Mouse (Mus musculus) embryonic fibroblast, embryonic 13.5 days (primary cell): Measurements from ENCODE around the gene 6030468B19Rik.

Experiments used
- CTCF ChIP-seq: IDR thresholded peaks from 2 replicates; pipeline ENCODE4 v1.5.1; 2011; ENCODE audit warnings: mild to moderate bottlenecking, control low read depth, low read length, moderate library complexity, borderline replicate concordance; ENCODE audit not compliant: insufficient read depth
- POLR2A ChIP-seq: IDR thresholded peaks from 2 replicates; pipeline ENCODE4 v1.6.1; 2011; ENCODE audit warnings: low read depth, mild to moderate bottlenecking, control low read depth, low read length, moderate library complexity

DNA sequence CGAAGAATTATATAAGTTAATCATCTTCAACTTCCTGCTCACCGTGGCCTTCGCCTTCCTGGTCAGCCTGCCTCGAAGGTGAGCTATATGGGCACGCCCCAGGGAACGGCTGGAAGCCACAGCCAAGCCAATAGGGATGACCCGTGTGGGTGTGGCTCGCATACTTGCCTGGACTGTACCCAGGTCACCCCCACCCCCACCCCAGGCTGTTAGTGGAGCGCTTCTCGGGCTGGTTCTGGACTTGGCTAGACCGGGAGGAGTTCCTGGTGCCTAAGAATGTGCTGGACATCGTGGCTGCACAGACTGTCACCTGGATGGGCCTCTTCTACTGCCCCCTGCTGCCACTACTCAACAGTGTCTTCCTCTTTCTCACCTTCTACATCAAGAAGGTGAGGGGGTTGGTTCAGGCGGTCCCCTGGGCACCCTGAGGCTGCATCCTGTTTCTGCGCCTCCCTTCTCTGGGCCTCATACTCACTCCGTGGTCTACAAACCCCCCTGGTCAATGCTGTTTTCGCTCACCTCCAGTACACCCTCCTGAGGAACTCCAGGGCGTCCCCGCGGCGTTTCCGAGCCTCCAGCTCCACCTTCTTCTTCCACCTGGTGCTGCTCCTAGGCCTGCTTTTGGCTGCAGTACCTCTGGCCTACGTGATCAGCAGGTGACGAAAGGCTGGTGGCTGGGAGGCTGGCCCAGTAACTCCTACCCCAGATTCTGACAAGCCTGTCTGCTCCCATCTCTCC, 6.6 kb upstream of the 6030468B19Rik start:
- TF ChIP-seq CTCF (no peak), POLR2A (no peak)
